Mouse (Mus musculus) limb, embryonic 11.5 days (tissue): ENCODE data around the gene Tmem163. TPM values are rescaled to one million over a fixed set of nuclear protein-coding genes. Genes with fewer than 3 reads are reported as not detected.
A peak's percentile ranks its signal among the peaks of the same experiment; 100 is the strongest.

Experiments used
- ATAC-seq: fragments of 200-750 bp; cut with Nextera tagmentation; 2 replicates; pipeline ENCODE4 v1.8.0; 2017; ENCODE audit warnings: low read depth; ENCODE audit not compliant: insufficient number of reproducible peaks, low FRiP score, low TSS enrichment
- DNase-seq: peaks from one replicate; pipeline ENCODE4 v3.0.0-alpha.2; 2015; ENCODE audit warnings: low spot score
- H3K27ac ChIP-seq: fragments of 300-500 bp; sonication (generic); replicated peaks from 2 replicates; pipeline ENCODE4 v1.5.1; 2014; ENCODE audit warnings: low read depth, mild to moderate bottlenecking, low read length
- H3K27me3 ChIP-seq: fragments of 300-500 bp; sonication (generic); 2 replicates; pipeline ENCODE4 v1.6.1; 2014; ENCODE audit warnings: mild to moderate bottlenecking, low read length, mixed read lengths; ENCODE audit not compliant: control insufficient read depth, insufficient read depth
- H3K36me3 ChIP-seq: fragments of 300-500 bp; sonication (generic); 2 replicates; pipeline ENCODE4 v1.6.1; 2014; ENCODE audit warnings: mild to moderate bottlenecking, low read length, moderate library complexity, mixed read lengths; ENCODE audit not compliant: control insufficient read depth, insufficient read depth
- H3K4me1 ChIP-seq: fragments of 300-500 bp; sonication (generic); 2 replicates; pipeline ENCODE4 v1.6.1; 2014; ENCODE audit warnings: low read length, mixed read lengths; ENCODE audit not compliant: control insufficient read depth, insufficient read depth
- H3K4me2 ChIP-seq: fragments of 300-500 bp; sonication (generic); 2 replicates; pipeline ENCODE4 v1.6.1; 2014; ENCODE audit warnings: low read depth, mild to moderate bottlenecking, moderate library complexity; ENCODE audit not compliant: severe bottlenecking
- H3K4me3 ChIP-seq: fragments of 300-500 bp; sonication (generic); 2 replicates; pipeline ENCODE4 v1.5.1; 2014; ENCODE audit warnings: low read depth, low read length
- H3K9ac ChIP-seq: fragments of 300-500 bp; sonication (generic); 2 replicates; pipeline ENCODE4 v1.6.1; 2014; ENCODE audit warnings: mild to moderate bottlenecking, low read length
- H3K9me3 ChIP-seq: fragments of 300-500 bp; sonication (generic); 2 replicates; pipeline ENCODE4 v1.6.1; 2016; ENCODE audit warnings: low read length; ENCODE audit not compliant: control insufficient read depth
- WGBS: fragments of 180-500 bp; shearing (Covaris S2); extraction: QIAGEN DNeasy Blood & Tissue Kit; methylation state at CpG from one replicate; pipeline ENCODE4 v1.1.7; 2014; 5-methylcytosine and 5-hydroxymethylcytosine counted together
- polyA plus RNA-seq: library from polyadenylated mRNA; unstranded; fragments of >200 nt; fragmentation: Nextera tagmentation; extraction: Ambion mirVana; gene quantifications from 2 replicates; pipeline ENCODE4 v1.2.1, GENCODE M21; 2014

The Tmem163 gene
- polyA plus RNA-seq, 1 experiment from 2014 or later: 7.9 TPM

DNA sequence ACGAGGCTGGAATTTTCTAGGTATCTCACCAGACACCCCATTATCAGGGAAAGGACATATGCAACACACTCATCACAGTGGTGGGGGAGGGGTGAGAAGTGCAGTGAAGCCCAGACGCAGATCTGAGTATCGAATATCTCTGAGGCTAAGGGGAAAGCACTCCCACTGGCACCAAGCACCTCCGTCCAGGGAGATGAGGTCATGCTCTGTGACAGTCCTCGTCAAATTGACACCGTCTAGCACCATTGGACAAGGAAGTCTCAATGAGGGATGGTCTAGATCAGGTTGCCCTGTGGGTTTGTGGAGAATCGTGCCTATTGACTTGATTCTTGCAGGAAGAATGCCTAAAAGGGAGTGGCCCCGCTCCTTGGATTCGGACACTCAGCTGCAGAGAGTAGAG, 180.6 kb downstream of the Tmem163 start:
- Histone ChIP-seq H3K4me1 (no peaks in the 10 kb centered on the region), H3K36me3 (no peaks in the 10 kb centered on the region), H3K4me2 (no peak overlapping the region), H3K9ac (no peak overlapping the region), H3K9me3 (no peaks in the 10 kb centered on the region), H3K27ac (no peak overlapping the region), H3K27me3 (no peaks in the 10 kb centered on the region), H3K4me3 (no peak overlapping the region)
- WGBS: 62% methylated on average over 9 of the region's 9 CpGs
- no peak for DNase-seq
- no peak for ATAC-seq

DNA sequence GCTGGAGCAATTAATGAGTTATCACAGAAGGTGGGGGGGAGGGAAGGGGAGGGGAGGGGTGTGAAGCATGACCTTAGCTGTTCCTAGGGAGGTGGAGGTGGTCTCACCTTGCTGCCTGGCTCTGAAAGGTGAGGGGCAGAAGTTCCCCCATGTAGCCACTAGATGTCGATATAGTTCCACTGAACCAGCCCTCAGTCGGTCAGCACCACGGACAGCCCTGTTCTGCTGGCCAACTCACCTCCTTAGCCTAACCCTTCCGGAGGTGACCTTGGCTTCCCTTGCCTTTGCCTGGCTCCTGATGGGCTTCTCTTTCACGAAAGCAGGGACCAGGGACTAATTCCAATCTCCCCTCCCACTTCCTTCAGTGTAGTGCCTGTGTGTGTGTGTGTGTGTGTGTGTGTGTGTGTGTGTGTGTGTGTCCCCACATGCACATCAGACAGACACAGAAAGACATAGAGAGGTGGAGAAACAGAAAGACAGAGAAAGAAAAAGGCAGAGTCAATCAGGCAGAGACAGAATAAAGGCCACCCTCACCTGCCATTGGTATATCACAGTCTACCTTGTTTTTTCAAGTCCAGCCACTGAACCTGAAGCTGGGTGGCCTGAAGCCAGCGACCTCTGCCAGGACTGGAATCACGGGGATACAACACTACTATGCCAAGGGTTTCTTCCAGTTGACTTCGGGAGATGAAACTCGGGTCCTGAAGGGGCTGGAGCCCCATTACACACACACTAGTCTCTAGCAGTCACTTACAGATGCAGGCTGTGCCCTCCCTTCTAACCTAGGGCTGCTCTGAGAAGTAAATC, 182.4 kb downstream of the Tmem163 start:
- Histone ChIP-seq H3K9me3 (no peaks in the 10 kb centered on the region), H3K36me3 (no peaks in the 10 kb centered on the region), H3K27me3 (no peaks in the 10 kb centered on the region), H3K9ac (no peak overlapping the region), H3K4me3 (no peak overlapping the region), H3K4me2 (no peak overlapping the region), H3K27ac (no peak overlapping the region), H3K4me1 (no peaks in the 10 kb centered on the region)
- DNase-seq: peak; percentile 85
- ATAC-seq: 0 out of 2 replicates have a peak, but pooled peaks have one; percentile 54
- WGBS: 31% methylated on average over 9 of the region's 9 CpGs

DNA sequence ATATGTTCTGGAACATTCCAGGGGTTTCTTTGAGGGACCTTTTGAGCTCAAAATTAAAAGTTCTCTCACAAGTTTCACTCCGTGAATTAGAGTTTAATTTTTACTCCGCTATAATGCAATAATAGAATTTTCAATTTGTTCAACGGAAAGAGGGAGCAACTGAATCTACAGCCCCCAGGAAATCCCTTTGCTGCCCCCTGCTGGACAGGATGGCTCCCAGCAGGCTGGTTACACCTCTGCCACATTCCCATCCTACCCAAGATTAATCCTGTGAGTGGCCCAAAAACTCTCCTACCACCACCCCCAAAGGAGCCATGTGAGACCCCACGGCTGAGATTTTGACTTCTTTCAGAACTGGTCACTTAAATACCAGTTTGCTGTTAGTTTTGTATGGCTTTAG, 192.2 kb downstream of the Tmem163 start:
- ATAC-seq: no peak

DNA sequence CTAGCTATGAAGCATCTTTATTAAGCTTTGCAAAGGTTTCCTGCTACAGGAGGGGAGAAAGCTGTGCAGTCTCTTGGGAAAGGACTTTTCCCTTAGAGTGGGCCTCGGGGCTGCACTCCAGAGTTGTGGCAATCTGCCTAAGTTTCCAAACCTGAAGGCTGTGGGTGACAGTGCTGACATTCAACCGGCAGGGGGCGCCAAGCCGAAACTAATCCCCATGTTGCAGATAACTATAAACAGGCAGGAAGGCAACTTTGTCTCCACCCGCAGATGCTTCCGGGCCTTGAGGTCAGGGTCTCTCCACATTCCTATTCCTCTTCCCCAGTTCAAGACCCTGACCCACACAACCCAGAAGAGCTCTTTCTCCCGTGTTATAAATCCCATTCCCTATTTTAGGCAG, 194.5 kb downstream of the Tmem163 start:
- ATAC-seq: no peak

More for the DNA sequence above, 192.2 kb downstream of the Tmem163 start:
- Histone ChIP-seq H3K4me1 (no peaks in the 10 kb centered on the region), H3K4me3 (no peak overlapping the region), H3K9ac (no peak overlapping the region), H3K4me2 (no peak overlapping the region), H3K27ac (no peak overlapping the region), H3K27me3 (no peaks in the 10 kb centered on the region), H3K36me3 (no peaks in the 10 kb centered on the region), H3K9me3 (no peaks in the 10 kb centered on the region)
- WGBS: 82% methylated on average over 4 of the region's 4 CpGs
- DNase-seq: peak; percentile 42

DNA sequence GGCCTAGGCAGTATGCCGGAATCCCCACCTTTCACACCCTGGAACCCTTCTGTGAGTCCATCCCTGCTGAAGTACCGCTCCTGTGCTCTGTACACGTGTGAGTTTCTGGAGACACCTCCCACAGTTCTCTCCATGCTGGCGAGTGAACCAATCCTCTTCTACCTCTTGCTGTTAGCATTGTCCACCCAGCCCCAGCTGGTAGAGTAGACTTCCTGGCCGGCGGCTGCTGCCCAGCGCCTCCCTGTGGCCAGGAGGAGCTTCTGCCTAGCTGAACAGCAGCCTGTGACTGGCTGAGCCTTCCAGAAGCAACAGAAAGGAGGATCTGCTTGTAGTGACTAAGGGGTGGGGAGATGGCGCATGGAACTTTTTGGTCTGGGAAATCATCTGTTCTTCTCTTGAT, 195.2 kb downstream of the Tmem163 start:
- Histone ChIP-seq H3K27me3 (no peaks in the 10 kb centered on the region), H3K4me2 (no peak overlapping the region), H3K4me3 (no peak overlapping the region), H3K9ac (no peak overlapping the region), H3K9me3 (no peaks in the 10 kb centered on the region), H3K27ac (no peak overlapping the region), H3K36me3 (no peaks in the 10 kb centered on the region), H3K4me1 (no peaks in the 10 kb centered on the region)
- WGBS: 94% methylated on average over 8 of the region's 8 CpGs
- DNase-seq: no peak
- no peak for ATAC-seq

More for the DNA sequence above, 194.5 kb downstream of the Tmem163 start:
- Histone ChIP-seq H3K4me2 (no peak overlapping the region), H3K27ac (no peak overlapping the region), H3K27me3 (no peaks in the 10 kb centered on the region), H3K9ac (no peak overlapping the region), H3K4me1 (no peaks in the 10 kb centered on the region), H3K36me3 (no peaks in the 10 kb centered on the region), H3K9me3 (no peaks in the 10 kb centered on the region), H3K4me3 (no peak overlapping the region)
- 48% methylated on average over 7 of the region's 7 CpGs for WGBS
- peak; percentile 74 for DNase-seq

DNA sequence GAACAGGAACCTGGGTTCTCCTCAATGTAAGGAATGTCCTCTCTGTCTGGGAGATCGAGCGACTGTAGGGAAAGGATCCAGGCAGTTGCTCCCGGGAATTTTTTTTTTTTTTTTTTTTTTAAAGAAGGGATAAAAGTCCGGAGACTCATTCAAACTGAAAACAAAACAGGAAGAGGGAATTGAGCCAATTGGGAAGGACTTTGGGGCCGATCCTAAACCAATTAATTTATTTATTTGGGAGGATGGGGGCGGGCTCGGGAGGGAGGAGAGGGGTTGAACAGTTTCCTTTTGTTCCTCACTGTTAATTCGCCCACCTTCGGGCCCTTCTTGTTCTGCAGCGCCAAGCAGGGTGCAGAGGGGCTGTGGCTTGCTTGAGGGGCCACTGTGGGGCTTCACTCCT, 196.4 kb downstream of the Tmem163 start:
- H3K9me3 ChIP-seq: no peaks in the 10 kb centered on the region
- H3K27ac ChIP-seq: no peak overlapping the region
- no peaks in the 10 kb centered on the region for H3K27me3 ChIP-seq
- no peaks in the 10 kb centered on the region for H3K36me3 ChIP-seq
- H3K4me3 ChIP-seq: no peak overlapping the region
- H3K4me1 ChIP-seq: no peaks in the 10 kb centered on the region
- WGBS: 82% methylated on average over 10 of the region's 10 CpGs
- no peak for DNase-seq
- H3K9ac ChIP-seq: no peak overlapping the region
- no peak overlapping the region for H3K4me2 ChIP-seq
- no peak for ATAC-seq

DNA sequence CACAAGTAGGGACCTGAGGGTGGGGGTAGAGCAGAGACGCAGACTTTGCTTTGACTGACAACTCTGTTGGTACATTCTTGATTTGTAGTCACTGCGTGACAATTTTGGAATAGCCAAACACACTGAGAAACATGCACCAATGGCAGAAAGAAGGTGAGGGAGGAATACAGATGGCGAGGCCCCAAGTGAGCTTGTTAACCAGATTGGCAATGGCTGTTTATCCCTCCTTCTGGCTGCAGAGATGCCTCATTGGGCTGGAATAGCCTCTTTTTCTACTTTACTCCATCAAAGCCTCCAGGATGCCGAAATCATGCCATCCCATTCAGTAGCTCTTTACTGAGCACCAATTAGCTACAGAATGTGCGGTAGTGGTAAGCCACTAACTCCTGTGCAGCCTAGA, 203.6 kb downstream of the Tmem163 start:
- H3K4me1 ChIP-seq: no peaks in the 10 kb centered on the region
- 92% methylated on average over 5 of the region's 5 CpGs for WGBS
- ATAC-seq: no peak

DNA sequence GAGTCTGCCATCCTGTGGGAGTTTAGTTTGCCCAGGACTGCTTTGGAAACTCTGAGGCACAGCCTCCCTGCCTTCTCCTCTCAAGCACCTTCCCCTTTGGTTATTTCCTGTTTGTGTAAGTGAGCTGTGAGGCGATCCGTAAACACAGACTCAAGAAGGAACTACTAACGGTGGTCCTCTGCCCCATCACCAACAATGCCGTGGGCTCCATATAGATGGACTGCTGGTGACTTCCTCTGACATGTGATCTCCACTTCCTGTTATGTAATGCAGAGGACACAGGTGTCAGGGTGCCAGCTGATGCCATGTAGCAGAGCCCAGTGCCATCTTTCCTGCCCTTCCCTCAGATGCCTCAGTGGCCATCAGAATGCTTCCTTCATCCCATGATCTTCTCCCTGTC, 209.2 kb downstream of the Tmem163 start:
- Histone ChIP-seq H3K9me3 (no peaks in the 10 kb centered on the region), H3K4me1 (no peaks in the 10 kb centered on the region), H3K36me3 (no peaks in the 10 kb centered on the region; the same call in 1 of the 2 replicates), H3K27ac (no peak overlapping the region), H3K27me3 (no peaks in the 10 kb centered on the region), H3K4me2 (no peak overlapping the region), H3K9ac (no peak overlapping the region), H3K4me3 (no peak overlapping the region)
- 80% methylated on average over 4 of the region's 4 CpGs for WGBS
- DNase-seq (no peak), ATAC-seq (no peak)

More for the DNA sequence above, 203.6 kb downstream of the Tmem163 start:
- Histone ChIP-seq H3K9me3 (no peaks in the 10 kb centered on the region), H3K27me3 (no peaks in the 10 kb centered on the region), H3K4me3 (no peak overlapping the region), H3K36me3 (no peaks in the 10 kb centered on the region; the same call in 1 of the 2 replicates), H3K27ac (no peak overlapping the region), H3K4me2 (no peak overlapping the region), H3K9ac (no peak overlapping the region)
- no peak for DNase-seq
